Mouse (Mus musculus) cerebellum, postnatal 36 days (tissue): ENCODE measurements at regions not wholly inside any gene's neighbourhood (a gene's known extent, or its start where the extent isn't known, plus 50 kb on each side); places are given as distances from the start of the nearest gene placed in this dataset.
A peak's percentile ranks its signal among the peaks of the same experiment; 100 is the strongest.
"Not testable (repeated sequence)": the region's sequence is repeated elsewhere in the genome, so short reads cannot be mapped to it uniquely, and the experiment has no call there.

ENCODE experiments used
- DNase-seq, 2 experiments: peaks; one replicate each; pipeline ENCODE4 v3.0.0; 2021 to 2022; ENCODE audit warnings: mixed read lengths in 2 of 2

DNA sequence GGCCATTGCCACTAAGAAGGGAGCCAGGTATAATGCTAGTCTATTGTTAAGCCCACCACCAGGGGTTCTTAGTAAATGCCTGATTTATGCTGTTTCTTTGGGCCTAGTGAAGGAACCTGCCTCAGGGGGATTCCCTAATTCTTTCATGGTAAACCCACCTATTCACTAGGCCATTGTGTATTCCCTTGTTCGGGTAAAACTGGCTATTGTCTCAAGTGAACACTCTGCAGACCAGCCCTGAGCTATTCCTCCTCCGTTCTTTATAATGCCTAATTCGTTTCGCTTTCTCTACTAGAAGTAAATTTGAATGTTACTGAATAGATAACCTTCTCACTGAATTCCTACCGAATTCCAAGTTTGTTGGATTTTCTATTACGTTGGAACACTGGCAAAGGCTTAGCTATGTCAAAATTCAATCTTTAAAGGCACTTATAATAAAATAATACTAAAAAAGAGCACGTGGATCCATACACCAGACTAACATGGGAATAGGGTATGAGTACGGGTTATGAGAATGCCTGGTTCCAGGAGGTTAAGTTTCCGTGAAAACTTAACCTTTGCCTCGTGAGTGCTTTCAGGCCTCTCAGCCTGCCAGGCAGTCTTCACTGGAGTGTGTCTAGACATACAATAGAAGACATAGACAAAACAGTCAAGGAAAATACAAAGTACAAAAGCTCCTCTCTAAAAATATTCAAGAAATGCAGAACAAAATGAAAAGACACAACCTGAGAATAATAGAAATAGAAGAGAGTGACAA, 536.8 kb upstream of the Cntn5 start:
- not testable (repeated sequence) for DNase-seq

DNA sequence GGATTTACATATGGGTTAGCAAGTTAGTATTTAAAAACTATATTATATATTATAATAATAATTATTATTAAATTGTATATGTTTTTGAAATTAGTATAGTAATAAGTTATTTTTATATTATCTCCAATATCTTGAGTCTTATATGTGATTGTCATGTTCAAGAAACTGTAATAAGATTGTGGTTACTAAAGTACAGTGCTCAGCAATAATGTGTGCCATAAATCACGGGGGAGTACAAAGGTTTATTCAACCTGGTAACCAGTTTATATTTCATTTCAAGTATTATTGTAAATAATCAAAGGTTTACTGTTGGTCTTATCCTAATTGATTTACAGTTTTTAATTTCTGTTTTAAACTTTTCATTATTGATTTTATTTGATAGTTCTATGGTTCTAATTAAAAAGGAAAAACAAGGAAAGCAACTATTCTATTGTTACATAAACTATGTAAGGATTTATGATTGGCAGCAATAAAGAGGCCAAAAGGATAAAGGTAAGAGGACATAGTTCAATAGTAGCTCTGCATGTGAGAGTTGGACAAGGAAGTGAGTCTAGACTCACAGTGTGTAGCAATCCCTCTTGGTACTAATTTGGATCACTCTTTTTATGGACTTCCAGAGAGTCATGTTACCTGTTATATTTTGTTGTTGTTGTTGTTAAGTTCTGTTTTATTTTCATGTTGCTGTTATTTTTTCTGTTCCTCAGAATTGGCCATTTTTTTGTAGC, 532.0 kb upstream of the Cntn5 start:
- DNase-seq = no peak

DNA sequence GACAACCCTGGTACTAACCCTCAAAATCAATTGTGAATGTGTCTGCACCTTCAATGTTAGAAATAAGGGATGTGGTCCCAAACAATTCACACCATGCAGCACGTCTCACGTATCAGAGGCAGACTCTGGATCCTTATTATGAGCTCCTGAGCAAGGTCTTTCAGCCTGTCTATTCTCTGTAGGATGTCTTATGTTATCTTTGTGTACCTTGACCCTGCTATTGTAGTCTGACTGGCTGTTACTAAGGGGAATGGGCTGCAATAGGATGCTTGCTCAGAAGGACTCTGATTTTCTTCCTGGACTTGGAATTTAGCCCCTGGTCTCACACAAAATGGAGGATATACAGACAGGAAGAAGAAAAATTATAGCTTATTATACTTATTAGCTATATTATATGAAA, 531.4 kb upstream of the Cntn5 start:
- no peak for DNase-seq

DNA sequence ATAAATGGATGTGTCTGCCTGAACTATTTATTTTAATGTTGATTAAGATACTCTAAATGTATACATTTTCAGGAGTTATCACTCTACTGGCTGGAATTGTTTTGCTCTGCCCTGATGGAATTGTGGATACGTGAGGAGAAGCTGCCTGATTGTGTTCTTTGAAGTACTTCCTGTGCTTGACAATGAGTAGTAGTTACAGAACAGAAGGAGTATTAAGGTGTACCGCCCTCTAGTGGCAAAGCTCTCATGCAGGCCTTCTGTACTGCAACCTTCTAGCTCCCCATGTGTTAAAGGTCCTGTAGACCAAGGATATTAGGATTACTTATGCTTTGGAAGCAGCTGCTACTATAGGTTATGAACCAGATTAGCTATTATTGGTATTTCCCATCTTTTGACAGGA, 530.4 kb upstream of the Cntn5 start:
- DNase-seq = peak; percentile 24 to 43

DNA sequence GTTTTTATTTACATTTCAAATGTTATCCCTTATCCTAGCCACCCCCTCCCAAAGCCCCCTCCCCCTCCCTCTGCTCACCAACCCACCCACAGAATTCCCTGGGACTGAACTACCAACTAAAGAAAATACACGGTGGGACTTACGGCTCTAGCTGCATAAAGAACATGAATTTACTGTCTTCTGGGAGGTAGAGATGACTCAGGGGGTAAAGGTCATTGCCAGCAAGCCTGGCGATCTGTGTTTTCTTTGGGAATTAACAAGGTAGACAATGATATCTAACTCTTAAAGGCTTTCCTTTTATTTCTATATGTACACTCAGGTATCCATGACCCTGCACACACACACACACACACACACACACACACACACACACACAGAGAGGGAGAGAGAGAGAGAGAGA, 521.9 kb upstream of the Cntn5 start:
- no peak for DNase-seq

DNA sequence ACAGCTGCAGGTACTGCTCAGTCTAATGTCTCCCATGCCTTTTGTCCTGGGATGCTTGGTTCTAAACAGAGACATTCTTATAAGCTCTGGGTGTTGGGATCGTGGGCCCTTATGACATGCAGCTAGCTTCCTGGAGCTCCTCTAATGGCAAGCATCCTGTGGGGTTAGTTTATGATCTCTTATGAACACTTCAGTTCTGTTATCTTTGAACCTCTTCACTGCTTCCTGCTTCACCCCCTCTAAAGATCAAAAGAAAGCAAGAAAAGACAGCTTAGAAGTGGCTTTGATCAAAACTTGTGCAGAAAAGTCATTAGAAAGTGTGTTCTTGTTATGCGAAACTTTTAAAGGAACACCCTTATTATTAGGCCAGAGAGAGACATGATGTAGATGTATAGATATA, 492.3 kb upstream of the Cntn5 start:
- no peak for DNase-seq

DNA sequence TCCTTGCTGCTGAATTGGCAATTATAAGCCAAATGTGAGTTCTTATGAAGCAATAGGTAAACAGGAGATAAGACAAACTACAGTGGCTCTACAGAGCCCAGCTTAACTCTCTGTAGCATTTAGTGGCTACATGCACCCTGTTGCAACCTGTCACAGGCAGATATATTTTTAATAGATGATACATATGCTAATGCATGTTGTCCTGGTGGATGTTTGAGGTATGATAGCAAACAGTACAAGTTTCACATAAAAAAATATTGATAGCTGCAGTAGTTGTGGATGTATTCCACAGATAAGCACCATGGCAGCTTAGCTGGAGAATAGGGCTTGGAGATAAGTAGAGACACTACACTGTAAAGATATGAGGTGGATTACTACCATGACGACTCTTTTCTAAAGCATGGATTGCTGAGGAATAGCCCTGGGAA, 477.1 kb upstream of the Cntn5 start:
- DNase-seq = no peak

DNA sequence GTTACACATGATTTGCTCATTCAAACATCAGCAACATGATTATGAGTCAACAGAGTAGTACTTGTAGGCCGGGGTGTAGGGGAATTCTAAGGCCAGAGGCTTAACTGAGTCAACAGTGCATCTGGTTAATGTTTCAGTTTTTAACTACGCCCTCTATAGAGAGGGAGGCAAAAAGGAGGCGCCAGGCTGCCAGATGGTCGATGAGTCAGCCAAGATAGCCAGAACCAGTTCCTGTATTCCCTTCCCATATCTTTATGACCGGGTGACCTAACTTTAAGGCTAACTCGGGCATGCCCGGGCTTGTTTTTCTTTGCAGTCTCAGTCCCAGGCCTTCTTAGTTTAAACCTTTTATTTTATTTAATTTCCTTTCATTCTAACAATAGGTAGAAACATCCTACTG, 476.0 kb upstream of the Cntn5 start:
- peak in 1 of 2 experiments; percentile 2 for DNase-seq

DNA sequence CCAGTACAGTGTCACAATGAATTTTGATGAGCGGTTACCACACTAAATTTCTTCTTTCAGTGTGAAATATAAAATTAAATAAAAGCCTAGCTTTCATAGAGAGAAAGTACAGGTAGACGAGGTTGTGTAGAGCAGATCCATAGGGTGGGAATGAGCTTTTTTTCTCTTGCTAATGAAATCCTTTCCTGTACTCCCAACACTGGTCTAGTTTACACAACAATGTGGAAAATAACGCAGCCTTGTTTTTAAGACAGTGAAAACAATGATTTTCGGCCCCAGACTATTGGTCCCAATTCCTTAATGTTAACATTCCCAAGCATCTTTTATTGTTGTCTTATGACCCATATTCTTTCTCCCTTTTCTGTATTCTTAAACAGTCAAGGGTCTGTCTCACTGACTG, 473.5 kb upstream of the Cntn5 start:
- DNase-seq = no peak

DNA sequence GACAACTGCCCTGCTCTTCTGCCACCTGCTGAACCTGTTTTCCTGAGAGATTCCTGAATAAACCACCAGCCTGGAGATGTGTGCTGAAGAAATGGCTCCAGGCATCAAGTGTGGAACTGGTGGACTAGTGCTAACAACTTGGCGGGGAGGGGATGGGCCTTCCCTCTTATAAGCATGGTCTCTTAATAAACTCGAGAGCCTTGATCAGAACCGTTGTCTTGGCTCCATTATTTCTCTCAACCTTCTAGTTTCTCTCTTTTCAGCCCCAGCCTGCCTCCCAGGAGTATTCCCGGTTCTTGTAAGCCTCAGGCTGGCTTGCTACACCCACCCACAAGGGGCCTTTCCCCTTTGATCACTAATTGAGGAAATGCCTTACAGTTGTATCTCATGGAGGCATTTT, 473.0 kb upstream of the Cntn5 start:
- DNase-seq = no peak

DNA sequence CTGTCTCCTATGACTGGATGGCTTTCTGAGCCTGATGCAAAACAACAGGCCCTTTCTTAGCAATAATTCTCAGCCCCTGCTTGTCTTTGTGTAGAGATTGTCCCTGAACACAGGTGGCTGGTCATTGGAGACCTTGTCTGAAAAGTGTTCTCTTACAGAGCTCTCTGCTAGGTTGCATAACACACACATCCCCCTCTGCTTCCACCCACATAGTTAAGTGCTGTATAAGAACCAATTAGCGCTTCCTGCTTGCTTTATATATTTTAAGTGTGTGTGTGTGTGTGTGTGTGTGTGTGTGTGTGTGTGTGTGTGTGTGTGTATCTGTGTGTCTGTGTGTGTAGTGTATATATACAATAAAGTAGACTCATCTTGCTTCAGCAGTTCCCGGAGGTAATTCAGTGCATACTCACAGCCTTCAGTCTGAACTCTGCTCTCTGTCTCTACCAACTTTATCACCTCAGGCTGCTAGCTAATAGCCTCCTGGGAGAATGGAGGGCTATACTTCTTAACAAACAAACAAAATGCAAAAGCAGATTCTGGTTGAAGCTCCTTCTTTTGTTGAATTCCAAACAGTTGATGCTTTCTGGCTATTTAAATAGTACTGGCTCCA, 468.8 kb upstream of the Cntn5 start:
- DNase-seq = no peak

DNA sequence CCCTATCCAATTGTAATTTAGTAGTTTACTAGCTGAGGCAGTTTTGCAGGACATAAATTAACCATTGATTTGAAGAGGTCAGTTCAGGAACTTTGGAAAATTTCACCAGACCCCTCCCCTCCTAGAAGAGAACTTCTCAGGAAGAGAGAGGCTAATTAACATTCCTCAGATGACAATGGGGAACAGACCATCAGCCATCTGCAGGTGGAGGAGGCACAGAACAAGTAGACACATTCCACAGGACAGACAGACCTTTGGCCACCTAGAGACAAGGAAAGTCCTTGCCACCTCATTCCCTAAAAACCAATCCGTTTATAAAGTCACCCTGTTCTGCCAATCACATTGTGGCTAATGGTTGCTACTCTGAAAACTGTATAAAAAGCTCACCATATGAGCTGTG, 463.5 kb upstream of the Cntn5 start:
- DNase-seq = no peak

DNA sequence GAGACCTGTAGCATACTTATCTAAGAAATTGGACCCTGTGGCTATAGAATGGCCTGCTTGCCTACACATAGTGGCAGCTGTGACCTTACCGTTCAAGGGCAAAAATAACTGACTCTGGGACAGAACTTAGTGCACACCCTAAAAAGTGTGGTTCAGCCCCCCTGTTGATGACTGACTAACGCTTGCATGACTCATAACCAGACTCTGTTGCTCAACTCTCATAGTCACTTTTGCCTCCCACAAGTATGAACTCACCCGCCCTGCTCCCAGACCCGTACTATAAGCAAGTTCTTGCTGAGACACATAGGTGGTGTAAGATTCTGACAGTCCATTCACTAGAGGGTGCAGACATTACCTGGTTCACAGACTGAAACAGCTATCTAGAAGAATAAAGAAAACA, 424.3 kb upstream of the Cntn5 start:
- no peak for DNase-seq

DNA sequence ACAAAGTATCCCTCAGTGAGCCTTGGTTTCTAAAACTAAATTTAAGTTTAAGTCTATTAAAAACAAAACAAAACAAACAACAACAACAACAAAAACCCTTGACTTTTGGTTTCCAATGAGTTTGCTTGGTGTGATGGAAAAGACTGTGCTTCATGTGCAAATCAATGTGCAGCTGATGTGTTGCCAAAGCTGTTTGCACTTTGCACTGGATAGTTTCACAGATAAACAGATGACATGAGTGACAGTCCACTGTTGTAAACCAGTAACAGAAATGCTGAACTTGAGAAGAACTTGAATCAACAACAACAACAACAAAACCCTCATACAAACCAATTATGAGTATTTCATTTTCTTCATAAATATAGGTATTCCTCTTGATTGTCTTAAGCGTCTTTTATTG, 412.6 kb upstream of the Cntn5 start:
- DNase-seq = no peak

DNA sequence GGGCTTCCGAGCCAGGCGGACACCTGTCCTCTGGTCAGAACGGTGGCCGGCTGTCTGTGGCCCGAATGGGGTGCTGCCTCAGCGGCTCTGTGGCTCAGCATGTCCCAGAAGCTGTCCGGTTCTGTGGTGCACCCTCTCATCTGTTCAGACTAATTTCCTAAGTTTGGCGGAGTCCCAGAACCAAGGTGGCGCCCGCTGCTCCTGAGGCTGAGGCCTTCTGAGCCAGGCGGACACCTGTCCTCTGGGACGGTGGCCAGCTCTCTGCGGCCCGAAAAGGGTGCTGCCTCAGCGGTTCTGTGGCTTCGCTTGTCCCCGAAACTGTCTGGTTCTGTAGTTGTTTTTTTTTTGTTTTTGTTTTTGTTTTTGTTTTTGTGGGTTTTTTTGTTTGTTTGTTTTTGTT, 392.5 kb upstream of the Cntn5 start:
- peak; percentile 74 to 81 for DNase-seq

DNA sequence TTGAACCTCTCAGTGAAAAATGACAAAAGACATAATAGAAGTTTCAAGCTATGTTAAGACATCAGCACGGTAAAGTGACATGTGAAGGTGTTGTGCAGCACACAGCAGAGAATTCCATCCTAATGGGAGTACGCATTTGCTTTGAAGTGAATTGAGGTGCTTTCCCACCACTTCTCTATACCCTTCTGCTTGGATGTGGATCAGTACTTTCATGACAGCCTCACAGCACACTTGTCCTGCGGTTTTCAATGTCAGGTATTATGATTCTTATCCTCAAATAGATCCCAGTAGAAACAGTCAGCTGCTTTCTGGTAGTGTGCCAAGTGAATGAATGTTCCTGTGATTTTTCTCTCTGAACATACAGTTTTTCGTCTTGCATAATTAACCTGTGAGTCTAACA, 380.6 kb upstream of the Cntn5 start:
- peak in 1 of 2 experiments; percentile 45 for DNase-seq

DNA sequence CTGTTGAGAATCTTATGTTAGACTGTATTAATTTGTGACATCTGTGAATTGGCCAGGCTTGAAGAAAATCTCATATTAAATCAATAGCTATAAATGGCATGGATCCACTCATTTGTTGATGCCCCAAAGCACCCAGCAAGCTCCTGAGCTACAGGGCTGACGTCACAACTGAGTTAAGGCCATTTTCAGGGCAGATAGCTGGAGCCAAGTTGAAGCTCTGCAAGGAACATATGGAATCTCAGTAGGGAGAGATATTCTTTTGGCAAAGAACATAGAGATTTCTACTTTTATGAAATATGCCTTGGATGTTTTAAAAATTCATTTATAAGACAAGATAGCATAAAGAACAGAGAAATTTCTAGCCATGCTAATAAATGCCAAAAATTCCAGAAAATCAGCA, 380.0 kb upstream of the Cntn5 start:
- DNase-seq = peak; percentile 55 to 63

DNA sequence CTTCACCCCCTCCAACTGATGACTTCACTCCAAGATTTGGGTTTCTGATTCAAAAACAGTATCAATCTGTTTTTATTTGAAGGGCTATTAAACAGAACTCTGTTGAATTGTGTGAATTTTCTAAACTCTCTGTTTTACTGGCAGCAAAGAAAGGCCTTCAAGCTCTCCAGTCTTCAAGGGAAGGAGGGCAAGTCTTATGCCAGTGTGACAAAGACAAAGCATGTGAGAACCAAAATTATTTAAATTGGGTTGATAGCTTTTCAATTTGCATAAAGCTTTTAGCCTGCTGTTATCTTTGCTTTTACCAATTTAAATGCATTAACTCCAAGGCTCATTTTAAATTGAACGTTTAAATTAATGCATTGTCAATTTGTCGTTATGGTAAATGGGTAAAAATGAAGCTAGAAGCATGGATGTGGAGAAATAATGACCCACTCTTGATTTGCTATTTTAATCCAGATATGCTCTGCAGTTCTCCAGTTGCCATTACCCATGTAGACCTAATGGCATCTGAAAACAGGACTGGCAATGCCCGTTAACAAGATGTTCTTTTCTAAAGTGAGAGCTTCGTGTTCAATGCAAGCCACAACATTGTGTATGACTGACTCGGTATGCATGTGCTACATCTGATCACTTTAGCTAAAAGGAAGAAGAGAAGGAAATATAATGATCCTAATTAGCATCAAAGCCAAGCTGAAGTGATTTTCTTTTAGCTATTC, 375.0 kb upstream of the Cntn5 start:
- DNase-seq = no peak

DNA sequence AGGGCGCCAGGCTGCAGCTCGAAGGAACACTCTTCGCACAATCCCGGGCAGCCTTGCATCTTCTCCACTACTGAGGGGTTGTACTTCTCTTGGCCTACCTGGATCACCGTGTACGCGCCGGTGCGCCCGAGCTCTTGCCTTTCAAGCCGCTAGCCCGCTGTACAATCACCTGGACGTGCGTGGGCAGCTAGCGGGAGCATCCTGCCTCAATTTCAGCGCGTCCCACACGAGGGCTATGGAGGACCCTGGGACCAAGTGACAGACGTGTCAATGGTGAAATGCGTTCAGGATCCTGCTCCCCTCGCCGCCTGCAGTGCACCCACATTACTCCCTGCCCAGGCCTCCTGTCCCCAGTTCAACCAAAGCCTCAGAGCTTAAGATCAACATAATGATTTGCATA, 373.2 kb upstream of the Cntn5 start:
- DNase-seq = no peak

DNA sequence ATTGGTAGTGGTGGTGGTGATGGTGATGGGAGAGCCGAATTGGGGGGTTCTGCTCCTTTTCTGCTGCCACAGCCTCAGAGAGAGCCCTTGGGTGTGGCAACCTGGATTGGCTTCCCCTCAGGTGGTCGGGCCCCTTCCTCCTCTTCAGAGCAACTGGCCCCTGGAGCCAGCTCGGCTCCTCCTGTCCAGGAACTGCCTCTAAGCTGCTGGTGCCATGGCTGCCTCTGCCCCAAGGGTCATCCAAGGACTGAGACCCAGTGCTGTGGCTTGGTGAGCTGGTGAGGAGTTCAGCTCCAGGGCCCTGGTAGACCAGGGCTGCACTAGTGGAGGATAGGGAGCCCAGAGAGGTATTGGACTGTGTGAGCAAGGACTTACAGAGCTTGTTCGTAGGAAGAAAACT, 372.4 kb upstream of the Cntn5 start:
- DNase-seq = no peak

DNA sequence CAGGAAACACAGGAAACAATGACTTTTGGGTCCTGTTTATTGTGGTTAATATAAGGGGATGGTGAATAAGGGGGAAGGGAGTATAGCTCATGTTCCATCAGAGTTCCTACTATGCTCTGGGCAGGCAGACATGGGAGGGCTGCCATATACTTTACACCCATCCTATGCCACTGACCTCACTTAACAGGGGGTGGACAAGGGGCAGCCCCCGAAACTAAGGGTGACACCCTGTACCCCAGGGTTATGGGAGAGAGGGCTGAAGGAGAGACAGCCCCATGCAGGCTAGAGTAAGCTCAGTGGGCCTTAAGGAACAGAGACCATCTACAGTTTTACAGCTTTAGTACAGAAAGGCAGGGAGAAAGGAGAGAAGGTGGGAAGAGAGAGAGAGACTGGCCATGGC, 352.3 kb upstream of the Cntn5 start:
- DNase-seq = no peak

DNA sequence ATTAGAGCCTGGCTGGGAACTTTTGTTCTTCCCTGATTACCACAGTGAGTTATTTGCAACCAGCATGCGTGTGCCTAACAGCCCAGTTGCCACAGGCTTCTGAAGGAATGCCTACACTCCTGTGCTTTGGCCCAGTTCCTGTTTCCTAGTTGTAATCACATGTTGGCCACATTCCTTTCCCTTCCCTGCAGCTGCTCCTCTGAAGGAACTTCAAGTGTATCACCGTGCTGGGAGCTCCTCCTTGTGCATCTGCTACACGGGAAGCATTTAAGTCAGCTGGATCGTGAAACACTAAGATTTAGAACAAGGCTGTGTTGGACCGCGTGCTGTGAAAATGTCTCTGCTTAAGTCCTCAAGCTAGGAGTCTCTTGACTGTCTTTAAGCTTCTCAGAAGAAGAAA, 302.3 kb upstream of the Cntn5 start:
- DNase-seq = peak in 1 of 2 experiments; percentile 2

DNA sequence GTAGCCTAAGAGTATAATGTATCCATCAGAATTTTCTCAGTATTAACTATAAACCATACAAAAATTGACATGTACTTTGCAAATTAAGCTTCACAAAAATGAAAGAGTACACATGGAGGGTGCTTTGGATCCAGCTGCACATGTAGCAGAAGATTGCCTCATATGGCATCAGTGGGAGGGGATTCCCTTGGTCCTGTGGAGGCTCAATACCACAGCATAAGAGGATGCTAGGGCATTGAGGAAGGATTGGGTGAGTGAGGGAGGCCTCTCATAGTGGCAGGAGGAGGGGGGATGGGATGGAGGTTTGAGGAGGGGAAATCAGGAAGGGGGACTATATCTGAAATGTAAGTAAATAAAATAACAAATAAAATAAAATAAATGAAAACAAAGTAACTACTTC, 301.7 kb upstream of the Cntn5 start:
- DNase-seq = no peak

DNA sequence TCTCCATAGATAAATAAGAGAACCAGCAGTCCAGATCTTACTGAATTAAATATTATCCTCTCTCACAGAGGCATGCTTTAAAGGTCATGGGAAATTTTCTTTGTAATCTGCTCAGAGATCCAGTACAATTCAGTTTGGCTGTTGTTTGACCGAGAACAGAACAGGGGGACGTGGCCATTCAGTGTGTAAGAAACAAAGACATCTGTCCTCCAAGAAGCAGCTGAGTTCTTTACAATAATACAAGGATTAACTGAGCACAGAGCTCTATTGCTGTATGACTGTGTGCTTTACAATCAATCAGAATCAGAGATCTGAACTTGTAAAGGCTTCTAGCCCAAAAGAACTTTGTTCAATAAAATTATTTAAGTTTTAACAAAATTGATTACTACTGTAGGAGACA, 287.6 kb upstream of the Cntn5 start:
- DNase-seq = no peak
